Mouse (Mus musculus) adrenal gland, adult (tissue): ENCODE data around the gene Psors1c2.

ENCODE experiments used
- DNase-seq, 2 experiments: peaks; one replicate each; pipeline ENCODE4 v3.0.0; 2022 to 2023; ENCODE audit warnings: low spot score in 1 of 2; ENCODE audit not compliant: inconsistent age in 2 of 2

Psors1c2 gene

DNA sequence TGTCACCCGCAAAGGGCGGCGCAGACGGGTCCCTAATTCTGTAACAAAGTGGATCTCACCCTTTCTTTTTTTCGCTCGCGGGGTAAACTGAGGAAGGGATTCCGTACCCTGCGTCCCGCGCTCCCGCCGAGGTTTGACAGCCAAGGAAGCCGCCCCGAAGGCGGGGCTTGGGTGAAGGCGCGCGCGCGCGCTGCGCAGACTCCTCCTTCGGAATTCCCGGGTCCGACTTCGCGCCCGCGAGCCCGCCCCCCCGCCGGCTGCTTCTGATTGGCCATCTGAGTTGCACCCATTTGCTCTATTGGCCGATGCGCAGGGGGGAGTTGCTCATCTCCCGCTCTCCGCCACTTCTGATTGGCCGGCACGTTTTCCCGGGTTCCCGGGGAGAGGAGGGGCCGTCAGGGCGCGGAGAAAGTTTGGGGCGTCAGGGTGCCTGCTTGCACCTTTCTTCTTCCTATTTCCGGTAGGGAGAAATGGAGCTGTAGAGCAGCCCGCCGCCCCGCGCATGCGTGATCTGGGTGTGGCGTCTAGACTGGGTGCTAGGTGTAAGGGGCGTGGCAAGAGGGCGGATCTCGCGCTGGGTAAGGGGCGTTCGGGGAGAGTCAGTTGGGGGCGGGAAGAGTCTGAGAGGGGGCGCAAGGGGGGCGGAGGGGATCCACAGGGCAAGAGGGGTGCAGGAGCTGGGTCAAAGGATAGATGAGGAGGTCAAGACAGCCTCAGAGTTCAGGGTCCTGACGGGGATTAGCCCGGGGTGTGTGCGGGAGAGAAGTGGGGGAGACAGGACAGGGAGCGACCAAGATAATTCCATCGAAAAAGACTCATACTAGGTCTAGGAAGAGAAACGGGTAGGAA is 16.1 kb upstream of the Psors1c2 start, which contains the start of the genes Tcf19 and Cchcr1:
Tcf19 (minus strand) TSS at position 173 of the 849 bp plus-strand sequence.
Cchcr1 (plus strand) TSS at position 449 of the 849 bp plus-strand sequence.
- DNase-seq, result peak; percentile 98 to 99

DNA sequence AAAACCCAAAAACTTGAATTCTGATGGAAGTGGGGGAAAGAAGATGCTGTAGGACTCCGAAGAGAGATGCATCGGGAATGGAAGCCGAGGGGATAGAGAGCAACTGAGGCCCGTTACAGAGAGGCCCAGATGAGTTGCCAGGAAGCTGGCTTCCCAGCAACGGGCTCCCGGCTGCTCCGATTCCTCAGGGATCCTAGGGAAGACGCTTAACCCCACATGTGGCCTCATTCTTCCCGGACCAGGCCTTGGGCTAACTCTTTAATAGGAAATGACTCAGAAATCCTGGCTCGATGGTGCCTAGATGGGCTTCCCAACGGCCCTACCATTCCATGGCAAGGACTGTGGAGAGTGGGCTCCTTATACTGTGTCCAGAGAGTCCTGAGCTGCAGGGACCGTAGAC is 15.5 kb upstream of the Psors1c2 start:
- peak in 1 of 2 experiments; percentile 54 for DNase-seq

DNA sequence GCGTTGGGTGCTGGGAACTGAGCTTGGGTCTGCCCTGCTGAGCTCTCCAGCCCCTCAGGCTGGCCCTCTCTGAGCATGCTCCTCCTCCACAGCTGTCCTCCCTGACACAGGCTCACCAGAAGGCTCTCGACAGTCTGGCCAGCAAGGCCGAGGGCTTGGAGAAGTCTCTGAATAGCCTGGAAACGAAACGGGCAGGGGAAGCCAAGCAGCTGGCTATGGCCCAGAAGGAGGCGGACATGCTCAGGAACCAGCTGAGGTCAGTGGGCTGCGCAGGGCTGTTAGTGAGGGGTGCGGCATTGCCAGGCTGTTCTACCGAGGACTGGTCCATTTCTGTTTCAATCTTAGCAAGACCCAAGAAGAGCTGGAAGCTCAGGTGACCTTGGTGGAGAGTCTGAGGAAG is 8.6 kb upstream of the Psors1c2 start:
- no peak for DNase-seq

DNA sequence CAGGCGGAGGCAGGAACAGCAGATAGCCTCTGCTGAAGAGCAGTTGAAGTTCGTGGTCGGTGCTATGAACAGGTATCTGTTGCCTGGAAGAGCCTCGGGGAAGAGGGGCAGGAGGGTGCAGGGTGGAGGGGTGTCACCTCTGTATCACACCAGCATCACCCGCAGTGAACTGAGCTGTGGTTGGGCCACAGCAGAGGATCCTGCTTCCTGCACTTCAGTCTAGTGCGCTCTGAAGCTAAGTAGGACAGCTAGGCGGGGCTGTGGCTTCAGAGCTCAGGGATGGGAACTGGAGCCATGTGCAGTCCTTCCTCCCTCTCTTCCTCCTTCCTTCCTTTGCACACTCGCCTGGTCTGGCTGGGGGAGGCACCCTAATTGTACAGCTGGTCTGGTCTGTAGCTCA is 6.4 kb upstream of the Psors1c2 start:
- DNase-seq, result no peak

DNA sequence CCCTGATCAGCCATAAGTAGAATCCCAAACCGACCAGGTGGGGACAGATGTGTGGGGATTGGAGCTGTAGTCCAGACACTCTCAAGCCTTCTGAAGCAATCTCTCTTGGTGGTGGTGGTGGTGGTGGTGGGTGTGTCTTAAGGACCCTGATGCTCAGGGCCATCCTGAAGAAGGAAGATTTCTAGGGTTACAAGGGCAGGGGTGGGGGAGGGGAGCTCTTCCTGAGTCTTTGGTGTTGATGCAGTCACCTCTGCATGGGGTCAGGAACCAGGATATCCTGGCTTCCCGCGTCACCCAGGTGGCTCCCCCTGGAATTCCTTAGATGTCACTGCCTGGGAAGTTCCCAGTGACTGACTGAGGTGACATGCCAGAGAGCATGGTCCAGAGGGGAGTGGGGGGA is 641 bp upstream of the Psors1c2 start:
- DNase-seq, result no peak

DNA sequence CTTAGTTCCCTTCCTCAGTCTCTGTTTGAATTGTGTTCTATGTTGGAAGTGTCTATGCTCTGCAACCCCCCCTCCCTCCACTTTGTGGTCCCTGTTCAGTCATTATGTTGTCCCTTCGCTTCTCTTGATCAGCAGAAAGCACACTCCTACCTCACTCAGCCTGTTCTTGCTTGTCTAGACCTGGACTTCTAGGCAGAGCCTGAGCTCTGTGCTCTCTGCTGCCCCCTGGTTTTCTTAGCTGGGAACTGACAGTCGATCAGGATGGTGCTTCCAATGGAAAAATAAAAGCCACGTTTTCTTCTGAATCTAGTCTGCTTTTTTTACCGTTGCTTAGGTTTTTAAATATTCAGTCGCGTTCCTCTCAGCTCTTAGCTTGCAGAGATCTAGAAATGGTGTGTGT is 1.3 kb downstream of the Psors1c2 start:
- DNase-seq, result peak; percentile 70 to 90

DNA sequence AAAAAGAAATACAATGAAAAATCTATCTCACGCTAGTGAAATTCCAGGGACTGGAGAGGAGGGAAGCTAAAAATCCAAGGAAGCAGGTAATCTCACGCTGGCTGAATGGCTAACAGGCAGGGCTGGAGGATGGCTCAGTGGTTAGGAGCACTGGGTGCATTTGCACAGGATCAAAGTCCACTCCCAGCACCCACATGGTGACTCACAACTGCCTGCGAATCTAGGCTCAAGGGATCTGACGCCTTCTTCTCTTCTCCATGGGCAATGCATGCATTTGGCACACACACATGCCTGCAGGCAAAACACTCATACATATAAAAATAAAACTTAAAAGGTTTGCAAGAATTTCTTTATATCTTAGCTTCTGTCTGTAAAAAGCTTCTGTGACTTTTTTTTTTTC is 4.4 kb downstream of the Psors1c2 start:
- DNase-seq, result no peak

DNA sequence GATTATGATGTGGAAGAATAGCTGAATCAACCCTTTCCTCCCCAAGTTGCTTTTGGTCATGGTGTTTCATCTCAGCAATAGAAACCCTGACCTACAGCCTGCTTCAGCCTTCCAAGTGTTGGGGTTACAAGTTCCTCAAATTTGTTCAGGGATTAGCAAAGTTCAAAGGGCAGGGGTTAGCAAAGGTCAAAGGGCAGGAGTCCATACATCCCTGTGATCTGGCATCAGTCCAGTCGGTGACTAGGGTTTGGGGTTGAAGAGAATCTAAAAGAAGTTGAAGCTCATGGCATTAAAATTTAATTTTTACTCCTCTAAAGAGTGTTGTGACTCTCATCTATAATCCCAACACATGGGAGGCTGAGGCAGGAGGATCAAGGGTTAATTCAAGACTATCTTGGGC is 5.5 kb downstream of the Psors1c2 start:
- no peak for DNase-seq

DNA sequence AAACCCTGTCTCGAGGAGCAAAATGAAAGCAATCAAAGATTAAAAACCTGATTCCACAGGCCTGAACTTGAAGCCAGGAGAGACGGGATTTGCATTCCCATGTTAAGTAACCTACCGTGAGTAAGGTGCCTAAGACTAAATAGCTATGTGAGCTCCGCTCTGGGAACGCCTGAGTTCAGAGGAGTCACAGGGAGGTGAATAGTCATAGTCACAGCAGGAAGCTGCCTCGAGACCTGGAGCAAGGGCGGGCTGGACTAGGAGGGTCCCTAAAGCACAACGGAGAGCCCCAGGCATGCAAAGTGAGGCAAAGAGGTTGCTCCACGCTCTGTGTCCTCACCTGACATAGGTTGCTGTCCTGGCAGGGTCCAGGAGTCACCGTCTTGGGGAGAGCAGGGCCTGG is 6.5 kb downstream of the Psors1c2 start:
- DNase-seq, result no peak

- DNase-seq, result no peak
Observed at GRCm38 (mm10) chr17:35542761-35543411, 9.9 kb downstream of the Psors1c2 start.

GRCm38 (mm10) chr17:35543412-35543861 is 10.4 kb downstream of the Psors1c2 start:
- DNase-seq, result no peak

GRCm38 (mm10) chr17:35544001-35544400 is 11.0 kb downstream of the Psors1c2 start:
- DNase-seq, result no peak

GRCm38 (mm10) chr17:35544680-35545079 is 11.7 kb downstream of the Psors1c2 start:
- peak; percentile 38 to 83 for DNase-seq

- DNase-seq, result no peak
Observed at GRCm38 (mm10) chr17:35547465-35547864, 14.5 kb downstream of the Psors1c2 start.

GRCm38 (mm10) chr17:35548636-35549035 is 15.6 kb downstream of the Psors1c2 start:
- no peak for DNase-seq

GRCm38 (mm10) chr17:35549437-35550142 is 16.6 kb downstream of the Psors1c2 start:
- peak; percentile 85 to 94 for DNase-seq

- no peak for DNase-seq
Observed at GRCm38 (mm10) chr17:35550143-35550494, 17.1 kb downstream of the Psors1c2 start.

GRCm38 (mm10) chr17:35550871-35551270 is 17.9 kb downstream of the Psors1c2 start:
- peak in 1 of 2 experiments; percentile 58 for DNase-seq

GRCm38 (mm10) chr17:35551881-35552414 is 18.9 kb downstream of the Psors1c2 start, which contains the start of gene Cdsn:
Cdsn (plus strand) TSS chr17:35552128.
- peak; percentile 39 to 69 for DNase-seq

GRCm38 (mm10) chr17:35554321-35554720 is 21.3 kb downstream of the Psors1c2 start:
- DNase-seq, result no peak

- no peak for DNase-seq
Observed at GRCm38 (mm10) chr17:35554761-35555397, 21.9 kb downstream of the Psors1c2 start.
